Mouse (Mus musculus): Measurements from ENCODE around the gene Dusp10.

GRCm38 (mm10) chr1:184005315-184006058 is 7.6 kb upstream of the Dusp10 start:
- TF ChIP-seq CTCF (IDR thresholded peaks at IDR 0.05; ENCODE audit: insufficient read depth, low read length) (no peak), POLR2A (IDR thresholded peaks at IDR 0.05; ENCODE audit: borderline replicate concordance, extremely low read depth, low read depth, low read length) (no peak)
